Mouse (Mus musculus) CD8-positive naive resting alpha-beta T cell, adult 2 months (primary cell): ENCODE measurements around the gene Txn2.

Experiments
- DNase-seq, 2 experiments: peaks; one replicate each; pipeline ENCODE4 v3.0.0; 2022; ENCODE audit warnings: low read depth in 2 of 2, low spot score in 2 of 2

Txn2 gene

GRCm38 (mm10) chr15:77907646-77908518 is 20.9 kb downstream of the Txn2 start:
- no peak for DNase-seq

DNA sequence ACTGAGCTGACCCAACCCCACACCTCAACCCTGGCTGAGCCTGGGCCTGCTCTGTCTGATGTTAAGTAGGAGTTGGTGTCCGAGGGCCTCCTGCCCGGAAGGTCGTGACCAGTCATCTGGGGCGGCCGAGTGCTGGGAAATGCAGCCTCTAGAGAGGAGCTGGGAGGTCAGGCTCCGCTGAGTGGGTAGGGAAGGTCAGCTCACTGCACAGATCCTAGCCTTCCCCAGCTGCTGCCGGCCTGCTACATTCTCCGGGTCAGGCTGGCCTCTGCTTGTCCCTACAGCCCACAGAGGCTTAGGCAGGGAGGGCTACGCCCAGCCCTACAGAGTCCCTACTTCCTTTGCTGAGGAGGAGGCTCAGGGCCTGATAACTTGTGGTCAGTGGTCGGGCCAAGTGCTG is 22.3 kb downstream of the Txn2 start:
- no peak for DNase-seq

DNA sequence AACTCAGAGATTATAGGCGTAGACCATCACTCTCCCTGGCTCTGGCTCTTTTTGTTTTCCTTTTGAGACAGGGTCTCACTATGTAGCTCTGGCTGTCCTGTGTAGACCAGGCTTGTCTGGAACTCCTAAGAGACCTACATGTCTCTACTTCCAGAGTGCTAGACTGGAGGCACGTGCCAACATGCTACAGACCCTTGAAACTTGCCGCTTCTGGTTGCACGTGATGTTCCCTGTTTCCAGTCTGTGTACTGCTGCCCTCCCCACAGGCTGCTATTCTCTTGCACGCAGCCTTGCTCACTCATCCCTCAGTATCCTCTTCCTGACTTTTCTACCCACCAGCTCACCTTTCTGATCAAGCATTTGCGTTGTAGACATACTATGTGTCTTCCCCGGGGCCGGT is 22.7 kb downstream of the Txn2 start:
- DNase-seq, result no peak

DNA sequence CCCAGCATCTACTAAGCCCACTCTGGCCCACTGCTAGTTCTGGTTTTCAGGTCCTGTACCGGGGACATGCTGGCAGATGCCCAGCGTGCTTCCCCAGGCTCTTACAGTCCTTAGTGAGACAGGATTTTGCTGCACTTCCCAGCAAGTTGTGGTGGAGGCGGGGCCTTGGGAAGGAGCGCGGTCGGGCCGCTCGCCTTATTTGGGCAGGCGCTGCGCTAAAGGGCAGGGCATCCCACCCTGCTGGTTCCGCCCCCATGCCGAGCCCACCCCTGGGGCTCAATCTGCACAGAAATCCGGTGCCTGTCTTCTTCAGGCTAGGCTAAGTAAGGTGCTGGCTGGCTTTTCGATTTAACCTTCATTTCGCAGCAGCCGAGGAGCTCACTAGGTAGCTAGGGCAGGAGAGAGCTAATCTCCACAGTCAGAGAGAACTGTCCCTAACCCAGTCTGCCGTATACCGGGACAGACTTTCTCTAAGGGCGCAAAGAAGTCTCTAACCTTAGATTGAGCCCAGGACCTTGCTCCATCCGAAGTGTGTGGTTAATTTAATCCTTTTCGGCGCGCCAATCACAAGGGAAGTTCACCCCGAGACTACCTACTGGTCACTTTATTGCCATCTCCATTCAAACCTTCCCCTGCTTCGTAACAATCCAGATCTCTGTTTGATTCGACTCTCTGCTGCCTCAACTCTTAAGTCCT is 23.4 kb downstream of the Txn2 start:
- DNase-seq, result peak; percentile 27 to 31

DNA sequence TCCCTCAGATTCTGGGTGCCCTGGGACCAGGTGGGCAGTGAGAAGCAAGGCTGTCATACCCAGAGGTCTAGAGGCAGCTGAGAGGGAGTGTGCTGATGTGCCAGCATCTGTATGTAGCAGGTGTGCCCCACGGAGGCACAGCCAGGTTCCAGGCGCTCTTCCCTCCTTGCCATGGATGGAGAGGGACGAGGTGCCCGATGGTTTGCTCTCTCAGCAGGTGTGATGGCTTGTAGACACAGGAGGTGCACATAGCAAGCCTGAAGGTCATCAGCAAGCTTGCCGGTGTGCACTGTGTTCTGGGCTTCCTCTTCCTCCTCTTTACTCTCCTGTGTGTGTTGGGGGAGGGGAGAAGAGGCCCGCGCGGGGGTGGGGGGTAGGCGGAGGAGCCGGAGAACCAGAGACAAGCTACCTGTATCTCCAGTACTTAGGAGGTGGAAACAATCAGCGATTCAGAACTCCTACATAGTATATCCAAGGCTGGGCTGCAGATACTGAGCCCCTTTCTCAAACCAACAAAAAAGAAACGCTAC is 24.4 kb downstream of the Txn2 start:
- DNase-seq, result peak in 1 of 2 experiments; percentile 16

- no peak for DNase-seq
Observed at GRCm38 (mm10) chr15:77903176-77903575, 25.6 kb downstream of the Txn2 start.

GRCm38 (mm10) chr15:77894926-77895325 is 33.9 kb downstream of the Txn2 start:
- DNase-seq, result no peak

DNA sequence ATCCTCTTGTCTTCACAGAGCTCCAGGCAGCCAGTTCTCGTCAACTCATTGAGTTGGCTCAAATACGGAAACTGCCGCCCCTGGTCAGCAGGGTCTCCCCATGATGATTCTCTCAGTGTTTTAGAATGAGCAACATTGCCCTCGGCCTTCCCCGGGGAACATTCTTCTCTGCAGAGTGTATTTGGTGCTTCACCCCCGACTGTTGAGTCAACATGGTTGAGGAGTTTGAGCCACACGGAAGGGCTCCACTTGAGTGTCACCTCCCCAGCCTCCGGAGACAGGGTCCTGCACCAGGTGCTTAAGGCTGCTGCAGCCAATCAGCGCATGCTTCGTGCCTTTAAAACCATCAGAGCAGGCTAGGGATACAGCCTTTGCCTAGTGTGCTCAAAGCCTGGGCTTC is 35.5 kb downstream of the Txn2 start:
- DNase-seq, result no peak

DNA sequence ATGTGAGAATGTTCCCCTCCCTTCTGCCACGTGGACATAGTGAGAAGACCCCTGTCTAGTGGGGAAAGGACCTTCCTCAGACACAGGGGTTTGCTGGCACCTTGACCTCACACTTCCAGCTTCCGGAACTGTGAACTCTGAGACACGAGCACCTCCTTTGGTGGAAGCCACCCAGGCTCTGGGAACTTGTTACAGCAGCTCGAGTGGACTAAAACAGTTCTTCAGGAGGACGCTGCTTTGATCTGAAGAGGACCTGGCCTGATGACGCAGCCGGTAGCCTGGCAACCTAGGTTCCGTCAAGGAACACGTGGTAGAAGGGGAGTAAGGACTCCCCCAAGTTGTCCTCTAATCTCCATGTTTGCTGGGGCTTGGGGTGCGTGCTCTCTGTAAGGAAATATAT is 36.4 kb downstream of the Txn2 start:
- no peak for DNase-seq

GRCm38 (mm10) chr15:77891766-77892165 is 37.0 kb downstream of the Txn2 start:
- DNase-seq, result no peak

DNA sequence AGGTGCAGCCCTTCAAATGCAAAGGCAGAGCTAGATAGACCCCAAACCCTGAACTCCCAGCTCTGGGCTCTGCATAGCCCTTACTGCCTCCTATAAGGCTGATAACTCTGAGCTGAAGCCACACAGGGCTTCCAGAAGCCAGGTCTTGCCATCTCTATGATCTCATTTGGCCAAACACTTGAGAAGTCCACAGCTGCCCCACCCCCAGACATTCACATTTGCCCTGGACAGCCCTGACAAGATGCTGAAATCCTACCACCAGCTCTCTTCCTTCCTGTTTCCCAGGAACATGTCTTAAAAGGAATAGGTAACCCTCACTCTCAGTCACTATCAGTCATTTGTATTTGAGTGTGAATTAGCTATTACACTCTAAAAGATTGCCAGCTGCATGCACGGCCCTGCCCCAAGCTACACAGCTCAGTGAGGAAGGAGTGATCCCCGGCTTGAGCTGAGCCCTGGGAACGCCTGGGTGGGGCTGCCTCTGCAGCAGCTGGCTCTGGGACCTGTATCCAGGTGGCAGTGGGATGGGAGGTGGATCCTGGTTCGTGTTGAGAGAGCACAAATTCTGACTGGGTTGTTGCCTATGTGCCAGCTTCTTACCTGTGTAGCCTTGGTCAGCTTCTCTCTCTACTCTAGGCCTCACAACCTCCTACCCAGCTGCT is 38.9 kb downstream of the Txn2 start:
- DNase-seq, result no peak

DNA sequence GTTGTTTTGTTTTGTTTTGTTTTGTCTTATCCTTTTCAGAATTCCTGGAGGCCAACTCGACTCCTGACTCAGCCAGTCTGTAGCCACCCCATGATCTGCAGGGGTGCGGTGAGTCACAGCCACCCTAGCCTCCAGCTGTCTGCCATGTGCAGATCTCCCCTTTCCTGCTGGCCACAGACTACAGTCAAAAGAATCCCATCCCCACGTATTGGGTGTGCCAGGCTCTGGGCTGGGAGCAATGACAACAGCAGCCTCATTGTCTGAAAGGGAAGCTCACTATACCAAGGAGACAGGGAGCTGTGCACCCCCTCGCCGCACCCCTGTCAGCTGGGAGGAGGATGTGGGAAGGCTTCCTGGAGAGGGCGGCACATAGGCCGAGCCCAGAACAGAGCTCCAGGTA is 40.5 kb downstream of the Txn2 start:
- DNase-seq, result no peak

DNA sequence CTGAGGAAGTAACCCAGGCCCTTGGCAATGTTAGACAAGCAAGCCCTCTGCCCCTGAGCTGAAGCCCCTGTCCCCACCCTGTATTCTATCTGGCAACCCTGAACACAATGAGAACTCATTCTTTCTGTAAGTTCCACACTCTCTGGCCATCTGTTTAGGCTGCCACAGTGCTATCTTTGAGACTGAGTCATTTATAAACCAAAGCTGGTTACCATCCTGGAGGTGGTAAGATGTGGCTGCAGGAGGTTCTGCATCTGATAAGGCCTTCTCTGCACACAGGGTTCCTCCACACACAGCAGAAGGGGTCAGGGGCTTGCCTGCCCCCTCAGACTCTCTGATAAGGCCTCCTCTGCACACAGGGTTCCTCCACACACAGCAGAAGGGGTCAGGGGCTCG is 41.7 kb downstream of the Txn2 start:
- DNase-seq, result no peak

GRCm38 (mm10) chr15:77886369-77887092 is 42.3 kb downstream of the Txn2 start:
- no peak for DNase-seq

DNA sequence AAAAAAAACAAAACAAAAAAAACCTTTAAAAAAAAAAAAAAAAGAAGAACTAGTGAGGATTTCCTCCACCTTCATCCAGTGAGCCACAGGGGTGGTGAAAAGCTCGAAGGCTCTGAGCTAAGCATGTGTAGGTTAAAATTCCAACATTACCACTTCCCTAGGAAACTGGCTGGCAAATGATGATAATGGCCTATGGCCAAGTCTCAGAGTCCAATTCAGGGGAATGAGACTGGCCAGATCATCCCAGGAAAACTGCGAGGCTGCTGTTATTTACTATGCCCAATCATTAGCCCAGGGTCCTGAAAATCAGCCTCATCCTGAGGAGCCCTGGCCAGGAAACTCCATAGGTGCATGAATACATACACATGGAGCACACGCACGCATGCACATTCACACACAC is 42.9 kb downstream of the Txn2 start:
- DNase-seq, result no peak

DNA sequence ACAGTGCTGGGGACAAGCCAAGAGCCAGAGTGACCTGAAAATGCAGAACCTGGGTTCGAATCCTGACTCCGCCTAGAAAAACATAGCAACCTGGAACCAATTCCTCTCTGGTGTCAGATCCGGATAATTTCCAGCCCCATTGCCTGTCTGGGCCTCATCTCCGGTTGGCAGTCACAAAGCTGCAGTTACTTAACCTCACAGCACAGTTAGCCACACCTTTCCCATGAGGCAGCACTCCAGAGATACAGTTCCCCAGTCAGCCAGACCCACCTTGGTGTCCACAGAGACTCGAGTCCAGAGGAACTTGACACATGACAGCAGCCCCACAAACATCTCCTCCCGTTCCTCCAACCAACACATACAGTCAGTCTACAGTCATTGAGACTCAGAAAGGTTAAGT is 43.6 kb downstream of the Txn2 start:
- no peak for DNase-seq

DNA sequence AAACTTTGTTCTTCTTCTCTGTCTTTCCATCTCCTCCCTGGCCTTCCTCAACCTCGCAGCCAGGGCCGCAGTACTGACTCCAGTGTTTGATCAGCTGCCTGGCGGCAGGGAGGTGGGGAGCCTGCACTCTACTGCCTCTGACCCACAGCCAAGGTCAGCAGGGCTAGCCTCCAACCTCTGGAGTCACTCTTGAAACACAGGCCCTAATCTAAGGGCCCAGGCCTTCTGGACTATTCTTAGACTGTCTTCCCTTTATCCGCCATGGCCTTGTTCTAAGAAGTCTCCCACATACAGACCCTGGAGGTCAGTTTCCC is 45.2 kb downstream of the Txn2 start:
- DNase-seq, result no peak

DNA sequence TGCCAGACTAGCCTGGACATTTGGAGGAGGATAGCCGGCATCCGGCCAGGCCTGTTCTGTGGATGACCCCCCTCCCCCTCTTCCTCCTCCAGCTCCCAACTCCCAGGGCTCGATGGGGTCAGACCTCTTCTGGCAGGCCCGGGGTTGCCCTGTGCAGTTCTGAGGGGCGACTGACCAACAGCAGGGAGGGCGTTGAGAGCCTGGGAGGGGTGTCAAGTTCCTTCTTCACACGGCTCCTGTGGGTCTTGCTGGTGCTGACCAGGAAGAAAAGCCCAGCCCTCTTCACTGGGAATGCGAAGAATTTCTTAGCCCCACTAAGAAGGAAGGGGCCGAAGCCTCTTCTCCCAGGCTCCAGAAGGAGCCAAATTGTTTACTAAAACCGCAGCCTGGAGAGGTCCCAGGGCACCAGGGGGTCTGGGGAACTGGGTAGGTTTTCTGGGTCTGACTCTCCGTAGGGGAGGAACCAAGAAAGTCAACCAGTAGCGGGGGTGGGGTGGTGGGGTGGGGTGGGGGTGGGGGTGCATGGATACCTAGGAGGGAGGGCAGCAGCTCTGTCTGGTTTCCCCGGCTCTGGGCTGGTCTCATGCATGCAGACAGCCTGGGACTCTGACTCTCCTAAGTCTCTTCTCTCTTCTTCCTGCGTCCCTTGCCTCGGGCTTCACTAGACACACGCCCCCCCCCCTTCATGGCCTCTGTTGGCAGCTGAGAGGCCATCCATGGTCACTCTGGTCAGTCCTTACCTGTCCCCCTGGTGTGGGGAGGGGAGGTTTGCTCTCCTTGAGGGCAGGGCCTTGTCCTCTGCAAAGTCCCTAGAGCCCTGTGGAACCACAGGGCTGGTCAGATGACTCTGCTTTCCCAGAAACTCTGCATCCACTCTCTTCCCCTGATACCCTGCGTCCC is 45.8 kb downstream of the Txn2 start:
- DNase-seq, result no peak

DNA sequence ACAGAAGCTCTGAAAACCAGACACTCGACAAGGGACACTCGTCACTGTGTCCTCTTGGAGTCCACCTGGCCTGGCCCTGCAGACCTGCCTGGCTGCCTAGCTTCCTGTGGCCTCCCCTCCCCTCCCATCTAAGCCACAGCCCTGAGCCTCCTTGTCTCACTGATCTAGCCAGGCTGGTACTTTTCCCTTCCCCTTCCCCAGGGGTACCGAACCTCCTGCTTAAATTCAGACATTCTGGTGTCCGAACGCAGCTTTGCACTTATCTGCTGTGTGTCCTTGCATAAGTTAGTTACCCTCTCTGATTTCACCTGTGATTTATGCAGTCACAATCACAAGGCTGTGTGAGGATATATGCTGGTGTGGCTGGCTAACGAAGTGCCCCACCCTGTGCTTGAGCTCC is 46.5 kb downstream of the Txn2 start:
- no peak for DNase-seq

DNA sequence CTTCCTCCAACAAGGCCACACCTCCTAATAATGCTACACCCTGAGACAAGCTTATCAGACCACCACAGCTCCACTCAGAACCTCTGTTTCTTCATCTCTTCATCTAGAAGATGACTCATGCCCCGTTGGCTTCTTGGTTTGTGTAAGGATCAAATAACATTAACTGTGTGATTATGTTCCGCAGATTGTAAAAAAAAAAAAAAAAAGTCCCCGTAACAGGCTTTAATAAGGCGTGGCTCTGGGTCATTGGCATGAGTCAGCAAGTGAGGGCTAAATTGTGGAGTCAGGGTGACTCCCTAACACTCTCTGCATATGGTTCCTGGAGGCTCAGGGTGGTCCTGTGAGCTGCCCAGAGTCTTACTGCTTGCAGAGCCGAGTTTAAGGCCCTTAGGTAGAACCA is 47.1 kb downstream of the Txn2 start:
- no peak for DNase-seq
